Mouse (Mus musculus) adrenal gland, postnatal 4 days (tissue): ENCODE results near the gene Nsmce1. TPM values are rescaled to one million over a fixed set of nuclear protein-coding genes. Genes with fewer than 3 reads are reported as not detected.
A peak's percentile ranks its signal among the peaks of the same experiment; 100 is the strongest.

Experiments used
- DNase-seq, 2 experiments: peaks; one replicate each; pipeline ENCODE4 v3.0.0; 2021 to 2022; ENCODE audit warnings: low spot score in 2 of 2, mixed read lengths in 2 of 2
- long read RNA-seq, 2 experiments: library from polyadenylated mRNA; stranded (forward); transcript quantifications; one replicate each; pipeline ENCODE4 v2.0.0; 2021
- total RNA-seq, 2 experiments: library from RNA; stranded (reverse); gene quantifications; 2 replicates each; pipeline ENCODE4 v1.2.3; 2021

Gene Nsmce1
- total RNA-seq = 10 to 100 TPM; 59.7 to 60.0 TPM
- long read RNA-seq, experiment 1, transcript Nsmce1-201 (8 exons, 1,120 nt) = major isoform, 106 of 138 reads
- long read RNA-seq, experiment 1, partial matches to known transcripts = 18 of 138 reads
- long read RNA-seq, experiment 1, other reads (novel, unspliced or antisense) = 14 of 138 reads
- long read RNA-seq, experiment 2, transcript Nsmce1-201 (8 exons, 1,120 nt) = major isoform, 88 of 160 reads
- long read RNA-seq, experiment 2, partial matches to known transcripts = 61 of 160 reads
- long read RNA-seq, experiment 2, other reads (novel, unspliced or antisense) = 11 of 160 reads

DNA sequence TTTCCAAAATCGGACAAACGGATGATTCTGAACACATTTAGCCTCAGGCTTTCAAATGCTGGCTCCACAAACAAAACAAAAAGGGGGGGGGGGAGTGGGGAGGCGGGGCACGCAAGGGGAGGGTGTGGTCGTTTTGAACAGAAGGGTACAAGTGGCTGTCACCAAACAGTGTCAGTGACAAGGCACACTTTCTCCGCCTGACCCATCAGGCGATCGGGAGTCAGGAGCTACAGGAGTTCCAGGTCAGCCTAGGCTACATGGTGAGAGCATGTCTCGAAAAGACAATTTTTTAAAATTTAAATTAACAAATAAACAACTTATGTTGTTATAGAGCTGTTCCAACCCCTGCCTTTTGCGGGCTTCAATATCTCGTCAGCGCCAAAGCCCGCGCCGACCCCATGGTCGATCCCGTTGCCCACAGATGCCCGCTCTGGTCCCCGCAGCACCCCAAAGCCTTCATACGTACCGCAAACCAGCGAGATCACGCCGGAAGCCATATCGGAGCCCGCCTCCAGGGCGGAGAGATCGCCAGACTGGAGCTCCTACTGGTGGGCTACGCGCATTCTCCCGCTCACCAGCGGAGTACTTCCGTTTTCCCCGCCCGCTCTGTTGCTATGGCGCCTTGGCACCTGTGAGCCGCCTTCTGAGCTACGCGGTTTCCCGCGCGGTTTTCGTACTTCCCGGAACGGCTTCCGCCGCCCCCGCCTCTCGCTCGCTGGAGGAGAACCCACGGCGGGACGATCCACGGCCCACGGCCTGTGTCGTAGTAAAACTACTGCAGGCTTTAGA lies at the start of gene Nsmce1:
Gene Nsmce1 (minus strand): TSS at position 650 of the 789 bp plus-strand sequence.
- DNase-seq = peak; percentile 78 to 87

DNA sequence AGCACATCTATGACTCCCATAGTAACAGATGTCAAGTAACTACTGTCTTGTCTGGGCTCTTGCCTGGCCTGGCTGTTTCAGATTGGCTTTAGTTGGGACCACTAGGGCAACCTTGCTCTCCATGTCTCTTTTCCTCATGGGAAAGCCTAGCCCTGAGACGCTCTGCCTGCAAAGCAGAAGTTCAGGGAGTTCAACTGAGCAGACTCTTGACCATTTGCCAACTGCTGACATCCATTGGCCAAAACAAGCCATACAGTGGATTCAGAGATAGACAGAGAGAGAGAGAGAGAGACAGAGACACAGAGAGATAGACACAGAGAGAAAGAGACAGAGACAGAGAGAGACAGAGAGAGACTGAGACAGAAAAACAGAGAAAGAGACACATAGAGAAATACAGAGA lies 49.6 kb upstream of the Nsmce1 start:
- no peak for DNase-seq

GRCm38 (mm10) chr7:125539351-125539750 lies 48.0 kb upstream of the Nsmce1 start:
- no peak for DNase-seq

- no peak for DNase-seq
These were observed 36.6 kb upstream of the Nsmce1 start for GRCm38 (mm10) chr7:125527901-125528580.

- no peak for DNase-seq
These were observed 35.8 kb upstream of the Nsmce1 start for GRCm38 (mm10) chr7:125527186-125527585.

GRCm38 (mm10) chr7:125523051-125523450 lies 31.7 kb upstream of the Nsmce1 start:
- no peak for DNase-seq

DNA sequence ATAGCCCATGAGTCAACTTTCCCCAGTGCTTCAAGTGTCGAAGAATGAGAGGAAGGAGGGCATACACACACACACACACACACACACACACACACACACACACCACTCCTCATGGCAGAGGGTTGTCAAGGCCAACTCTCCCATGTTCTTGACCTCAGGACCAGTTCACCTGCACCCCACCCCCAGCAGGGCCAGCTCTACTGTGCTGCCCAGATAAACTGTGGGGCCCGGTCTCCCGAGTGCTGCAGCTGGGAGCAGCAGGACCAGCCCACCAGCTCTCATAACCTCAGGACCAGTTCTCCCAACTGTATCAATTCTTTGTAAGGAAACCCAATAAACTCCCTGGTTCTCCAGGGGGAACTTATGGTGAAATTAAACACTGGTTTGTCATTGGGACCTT lies 28.3 kb upstream of the Nsmce1 start:
- no peak for DNase-seq

- no peak for DNase-seq
These were observed 26.1 kb upstream of the Nsmce1 start for GRCm38 (mm10) chr7:125517470-125517869.

GRCm38 (mm10) chr7:125516723-125517122 lies 25.3 kb upstream of the Nsmce1 start:
- DNase-seq = no peak

- no peak for DNase-seq
These were observed 23.9 kb upstream of the Nsmce1 start for GRCm38 (mm10) chr7:125515081-125515853.

- DNase-seq = no peak
These were observed 20.5 kb upstream of the Nsmce1 start for GRCm38 (mm10) chr7:125511852-125512251.

- no peak for DNase-seq
These were observed 20.0 kb upstream of the Nsmce1 start for GRCm38 (mm10) chr7:125511432-125511831.

GRCm38 (mm10) chr7:125507279-125507678 lies 15.9 kb upstream of the Nsmce1 start:
- DNase-seq = no peak

- no peak for DNase-seq
These were observed 14.2 kb upstream of the Nsmce1 start for GRCm38 (mm10) chr7:125505568-125505967.

- DNase-seq = no peak
These were observed 13.2 kb upstream of the Nsmce1 start for GRCm38 (mm10) chr7:125504618-125505017.

GRCm38 (mm10) chr7:125503374-125504092 lies 12.1 kb upstream of the Nsmce1 start:
- no peak for DNase-seq

- DNase-seq = no peak
These were observed 9.5 kb upstream of the Nsmce1 start for GRCm38 (mm10) chr7:125500879-125501278.

DNA sequence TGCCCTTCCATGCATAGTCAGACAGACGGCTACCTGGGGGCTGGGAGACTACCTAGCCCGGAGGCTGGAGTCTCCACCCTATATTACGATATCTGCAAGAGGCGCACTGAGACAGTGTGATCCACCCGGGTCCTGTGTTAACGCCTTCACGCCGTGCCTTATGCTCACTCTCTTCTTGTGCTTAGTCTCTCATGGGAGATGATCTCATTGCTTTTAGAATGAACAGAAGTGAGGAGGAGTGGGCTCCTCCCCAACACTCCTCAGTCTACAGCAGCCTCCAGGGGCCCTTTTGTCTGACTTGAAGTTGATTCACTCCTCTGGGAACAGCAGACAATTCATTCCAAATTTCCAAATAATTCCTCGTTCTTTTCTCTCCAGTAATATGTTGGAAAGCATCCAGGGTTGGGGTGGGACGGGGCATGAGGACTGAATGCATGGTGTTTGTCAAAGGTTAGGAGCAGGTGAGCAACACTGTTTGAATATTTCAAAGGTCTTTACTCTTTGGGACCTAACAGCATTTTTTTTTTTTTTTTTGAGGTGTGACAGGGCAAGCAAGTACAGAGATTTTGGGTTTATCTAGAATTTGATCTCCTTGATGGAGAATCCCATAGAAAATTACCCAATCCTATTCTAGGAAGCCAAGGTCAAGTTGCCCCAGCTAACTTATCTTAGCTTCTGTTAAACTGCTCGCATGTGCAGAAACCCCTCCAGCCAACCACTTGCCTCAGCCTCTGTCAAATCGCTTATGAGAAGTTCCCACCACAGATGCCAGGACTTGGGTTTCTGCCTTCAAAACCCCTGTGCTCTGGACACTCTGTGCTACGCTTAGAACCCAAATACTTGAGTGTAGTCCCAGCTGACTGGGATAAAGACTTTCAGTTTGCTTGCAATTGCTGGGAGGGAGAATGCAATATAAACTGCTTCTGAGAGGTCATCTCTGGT lies 8.8 kb upstream of the Nsmce1 start:
- DNase-seq = no peak

DNA sequence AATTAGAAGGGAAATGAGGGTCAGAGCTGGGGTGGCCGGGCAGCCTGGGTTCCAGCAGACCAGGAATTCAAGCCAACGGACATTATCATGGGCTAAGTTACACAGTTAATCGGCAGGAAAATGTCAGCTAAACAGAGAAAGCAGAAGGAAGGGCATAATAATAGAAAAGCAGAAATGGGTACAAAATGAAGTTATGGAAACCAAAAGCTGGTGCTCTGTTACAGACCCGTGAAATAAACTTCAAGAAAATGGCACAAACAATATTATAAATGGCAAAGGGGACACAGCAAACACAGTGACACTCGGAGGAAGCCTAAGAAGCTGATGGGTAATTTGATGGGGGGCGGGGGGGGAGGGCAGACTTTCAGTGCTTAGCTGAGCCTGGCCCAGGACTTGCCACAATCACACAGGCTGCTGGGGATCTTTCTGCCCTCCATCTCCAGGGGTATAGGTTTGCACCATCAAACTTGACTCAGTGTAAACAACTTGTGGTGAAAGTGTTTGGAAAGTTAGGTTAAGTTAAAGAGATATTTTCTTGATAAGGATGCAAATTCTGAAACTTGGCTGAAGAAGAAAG lies 4.6 kb upstream of the Nsmce1 start:
- no peak for DNase-seq
